Mouse (Mus musculus) liver, postnatal 0 days (tissue): ENCODE data around the gene Nmnat2.

ENCODE experiments used
- CTCF ChIP-seq: sonication (generic); IDR thresholded peaks from 2 replicates; pipeline ENCODE4 v1.5.1; 2016; ENCODE audit warnings: antibody characterized with exemption, low read depth
- EP300 ChIP-seq: IDR thresholded peaks from 2 replicates; pipeline ENCODE4 v1.6.1; 2016; ENCODE audit warnings: antibody characterized with exemption, low read depth, mild to moderate bottlenecking

- TF ChIP-seq CTCF, result no peak
- no peak for TF ChIP-seq EP300
Measured at GRCm38 (mm10) chr1:152935476-152935875, 19.3 kb upstream of the Nmnat2 start.
